Mouse (Mus musculus) hindbrain, embryonic 11.5 days (tissue): ENCODE measurements at regions not wholly inside any gene's neighbourhood (a gene's known extent, or its start where the extent isn't known, plus 50 kb on each side); places are given as distances from the start of the nearest gene placed in this dataset.

Experiments used
- ATAC-seq: fragments of 200-750 bp; cut with Nextera tagmentation; 2 replicates; pipeline ENCODE4 v1.8.0; 2017; ENCODE audit warnings: mild to moderate bottlenecking, moderate TSS enrichment, moderate library complexity; ENCODE audit not compliant: low FRiP score
- DNase-seq: peaks from one replicate; pipeline ENCODE4 v3.0.0-alpha.2; 2015; ENCODE audit warnings: low spot score
- H3K27ac ChIP-seq: fragments of 300-500 bp; sonication (generic); 2 replicates; pipeline ENCODE4 v1.5.1; 2014; ENCODE audit warnings: mild to moderate bottlenecking, low read depth, low read length
- H3K27me3 ChIP-seq: fragments of 300-500 bp; sonication (generic); 2 replicates; pipeline ENCODE4 v1.6.1; 2014; ENCODE audit warnings: mild to moderate bottlenecking, low read length, moderate library complexity, mixed read lengths; ENCODE audit not compliant: control insufficient read depth, insufficient read depth
- H3K36me3 ChIP-seq: fragments of 300-500 bp; sonication (generic); 2 replicates; pipeline ENCODE4 v1.6.1; 2014; ENCODE audit warnings: mild to moderate bottlenecking, low read length, moderate library complexity, mixed read lengths; ENCODE audit not compliant: control insufficient read depth, insufficient read depth
- H3K4me1 ChIP-seq: fragments of 300-500 bp; sonication (generic); replicated peaks from 2 replicates; pipeline ENCODE4 v1.6.1; 2014; ENCODE audit warnings: low read length, mixed read lengths; ENCODE audit not compliant: control insufficient read depth, insufficient read depth
- H3K4me2 ChIP-seq: fragments of 300-500 bp; sonication (generic); replicated peaks from 2 replicates; pipeline ENCODE4 v1.6.1; 2014; ENCODE audit warnings: mild to moderate bottlenecking, low read depth, low read length
- H3K4me3 ChIP-seq: fragments of 300-500 bp; sonication (generic); 2 replicates; pipeline ENCODE4 v1.5.1; 2014; ENCODE audit warnings: low read depth, low read length
- H3K9ac ChIP-seq: fragments of 300-500 bp; sonication (generic); 2 replicates; pipeline ENCODE4 v1.6.1; 2014; ENCODE audit warnings: low read depth, low read length
- H3K9me3 ChIP-seq: fragments of 300-500 bp; sonication (generic); 2 replicates; pipeline ENCODE4 v1.6.1; 2016; ENCODE audit warnings: low read length; ENCODE audit not compliant: control insufficient read depth
- WGBS: fragments of 180-500 bp; shearing (Covaris S2); extraction: QIAGEN DNeasy Blood & Tissue Kit; methylation state at CpG from one replicate; pipeline ENCODE4 v1.1.7; 2014; 5-methylcytosine and 5-hydroxymethylcytosine counted together

- Histone ChIP-seq H3K36me3 (no peaks in the 10 kb centered on the region), H3K4me1 (no peaks in the 10 kb centered on the region), H3K27ac (no peak overlapping the region), H3K27me3 (no peaks in the 10 kb centered on the region), H3K4me2 (no peak overlapping the region), H3K9me3 (no peaks in the 10 kb centered on the region), H3K4me3 (no peak overlapping the region), H3K9ac (no peak overlapping the region)
- ATAC-seq (no peak), DNase-seq (no peak)
- 93% methylated on average over 14 of the region's 14 CpGs for WGBS
Observed at GRCm38 (mm10) chr6:84392752-84393511, 200.8 kb downstream of the Cyp26b1 start.

GRCm38 (mm10) chr6:84391016-84391415, 202.7 kb downstream of the Cyp26b1 start:
- 96% methylated on average over 3 of the region's 3 CpGs for WGBS
- no peaks in the 10 kb centered on the region for H3K27me3 ChIP-seq
- no peak overlapping the region for H3K4me2 ChIP-seq
- H3K9ac ChIP-seq: no peak overlapping the region
- no peaks in the 10 kb centered on the region for H3K4me1 ChIP-seq
- ATAC-seq (no peak), DNase-seq (no peak)
- H3K36me3 ChIP-seq: no peaks in the 10 kb centered on the region
- no peak overlapping the region for H3K27ac ChIP-seq
- H3K9me3 ChIP-seq: no peaks in the 10 kb centered on the region
- no peak overlapping the region for H3K4me3 ChIP-seq

DNA sequence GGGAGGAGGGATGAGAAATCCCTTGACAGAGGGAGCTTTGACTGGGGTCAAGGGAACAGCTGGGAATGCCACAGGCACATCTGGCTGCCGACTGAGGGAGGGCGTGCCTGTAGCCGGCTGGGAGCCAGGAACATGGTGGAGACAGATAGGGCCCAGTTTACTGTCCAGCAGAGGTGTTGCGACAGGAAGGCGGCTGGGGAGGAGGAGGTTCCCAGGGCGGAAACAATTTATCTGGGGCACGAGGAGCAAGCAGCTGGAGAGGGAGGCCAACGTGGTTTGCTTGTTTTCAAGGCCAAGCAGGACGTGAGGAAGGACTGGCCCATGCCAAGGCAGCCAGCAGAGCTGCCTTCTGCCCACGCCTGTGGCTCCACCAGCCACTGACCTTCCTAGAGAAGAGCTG, 208.0 kb downstream of the Cyp26b1 start:
- Histone ChIP-seq H3K9me3 (no peaks in the 10 kb centered on the region), H3K36me3 (no peaks in the 10 kb centered on the region), H3K9ac (no peak overlapping the region), H3K4me1 (no peaks in the 10 kb centered on the region; the same call in 1 of the 2 replicates), H3K4me3 (no peak overlapping the region), H3K27ac (no peak overlapping the region), H3K27me3 (no peaks in the 10 kb centered on the region), H3K4me2 (no peak overlapping the region)
- DNase-seq (no peak), ATAC-seq (no peak)
- 54% methylated on average over 10 of the region's 10 CpGs for WGBS

DNA sequence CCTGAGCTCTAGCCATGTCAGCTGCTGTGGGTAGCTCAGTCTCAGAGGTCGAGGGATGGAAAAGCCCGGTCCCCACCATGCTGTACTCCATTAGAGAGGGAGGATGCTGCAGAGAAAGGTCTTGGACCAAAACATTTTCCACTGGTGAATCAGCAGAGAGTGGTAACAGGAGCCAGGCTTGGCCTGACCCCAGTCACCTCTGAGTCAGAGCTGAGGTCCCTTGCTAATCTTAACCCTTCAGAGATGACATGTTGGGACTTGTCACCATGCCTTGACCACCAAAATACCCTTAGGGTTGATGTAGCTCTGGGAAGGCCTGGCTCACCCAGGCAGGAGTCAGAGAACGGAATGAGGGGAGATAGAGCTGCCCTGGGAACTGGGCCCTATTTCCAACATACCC, 210.0 kb downstream of the Cyp26b1 start:
- H3K36me3 ChIP-seq: no peaks in the 10 kb centered on the region
- H3K9me3 ChIP-seq: no peaks in the 10 kb centered on the region
- no peak overlapping the region for H3K4me3 ChIP-seq
- DNase-seq: no peak
- H3K27ac ChIP-seq: no peak overlapping the region
- no peak overlapping the region for H3K9ac ChIP-seq
- ATAC-seq: no peak
- H3K4me1 ChIP-seq: no peaks in the 10 kb centered on the region; the same call in 1 of the 2 replicates
- WGBS: 86% methylated on average over 3 of the region's 3 CpGs
- H3K4me2 ChIP-seq: no peak overlapping the region
- no peaks in the 10 kb centered on the region for H3K27me3 ChIP-seq

DNA sequence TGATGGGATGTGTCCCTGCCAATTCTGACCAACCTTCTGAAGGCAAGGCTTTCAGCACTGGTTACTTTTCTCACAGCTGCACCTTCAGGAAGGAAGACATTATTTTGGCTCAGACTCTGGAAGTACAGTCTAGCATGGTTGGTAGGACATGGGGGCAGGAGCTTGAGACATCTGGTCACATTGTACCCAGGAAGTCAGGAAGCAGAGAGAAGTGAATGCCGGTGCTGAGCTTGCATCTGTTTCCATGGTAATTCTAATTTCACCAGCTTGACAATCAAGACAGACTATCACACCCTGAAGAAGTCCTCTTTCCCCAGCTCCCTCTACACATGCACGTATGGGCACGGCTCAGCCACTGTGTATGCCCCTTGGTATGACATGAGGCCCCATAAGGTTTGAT, 210.6 kb downstream of the Cyp26b1 start:
- ATAC-seq (no peak), DNase-seq (no peak)
- Histone ChIP-seq H3K4me3 (no peak overlapping the region), H3K27me3 (no peaks in the 10 kb centered on the region), H3K36me3 (no peaks in the 10 kb centered on the region), H3K9ac (no peak overlapping the region), H3K4me2 (no peak overlapping the region), H3K9me3 (no peaks in the 10 kb centered on the region), H3K27ac (no peak overlapping the region), H3K4me1 (no peaks in the 10 kb centered on the region; the same call in 1 of the 2 replicates)
- WGBS: 91% methylated on average over 3 of the region's 3 CpGs

- DNase-seq (no peak), ATAC-seq (no peak)
- H3K4me2 ChIP-seq: no peak overlapping the region
- H3K9ac ChIP-seq: no peak overlapping the region
- no peaks in the 10 kb centered on the region for H3K36me3 ChIP-seq
- no peaks in the 10 kb centered on the region; the same call in 1 of the 2 replicates for H3K4me1 ChIP-seq
- 82% methylated on average over 10 of the region's 10 CpGs for WGBS
- no peaks in the 10 kb centered on the region for H3K27me3 ChIP-seq
- no peak overlapping the region for H3K27ac ChIP-seq
- no peak overlapping the region for H3K4me3 ChIP-seq
- no peaks in the 10 kb centered on the region for H3K9me3 ChIP-seq
Observed at GRCm38 (mm10) chr6:84381571-84381970, 212.1 kb downstream of the Cyp26b1 start.

GRCm38 (mm10) chr6:84376666-84377065, 217.0 kb downstream of the Cyp26b1 start:
- no peaks in the 10 kb centered on the region for H3K4me1 ChIP-seq
- no peak for ATAC-seq
- H3K9me3 ChIP-seq: no peaks in the 10 kb centered on the region
- no peak overlapping the region for H3K9ac ChIP-seq
- H3K4me2 ChIP-seq: no peak overlapping the region
- no peak for DNase-seq
- H3K36me3 ChIP-seq: no peaks in the 10 kb centered on the region
- 86% methylated on average over 11 of the region's 11 CpGs for WGBS
- no peaks in the 10 kb centered on the region for H3K27me3 ChIP-seq
- no peak overlapping the region for H3K27ac ChIP-seq
- no peak overlapping the region for H3K4me3 ChIP-seq

- no peaks in the 10 kb centered on the region for H3K4me1 ChIP-seq
- ATAC-seq (no peak), DNase-seq (peak; percentile 75)
- H3K4me3 ChIP-seq: no peak overlapping the region
- no peak overlapping the region for H3K27ac ChIP-seq
- H3K4me2 ChIP-seq: no peak overlapping the region
- no peak overlapping the region for H3K9ac ChIP-seq
- H3K36me3 ChIP-seq: no peaks in the 10 kb centered on the region
- no peaks in the 10 kb centered on the region for H3K27me3 ChIP-seq
- H3K9me3 ChIP-seq: no peaks in the 10 kb centered on the region
- WGBS: 17% methylated on average over 8 of the region's 8 CpGs
Observed at GRCm38 (mm10) chr6:84375498-84375897, 218.2 kb downstream of the Cyp26b1 start.

DNA sequence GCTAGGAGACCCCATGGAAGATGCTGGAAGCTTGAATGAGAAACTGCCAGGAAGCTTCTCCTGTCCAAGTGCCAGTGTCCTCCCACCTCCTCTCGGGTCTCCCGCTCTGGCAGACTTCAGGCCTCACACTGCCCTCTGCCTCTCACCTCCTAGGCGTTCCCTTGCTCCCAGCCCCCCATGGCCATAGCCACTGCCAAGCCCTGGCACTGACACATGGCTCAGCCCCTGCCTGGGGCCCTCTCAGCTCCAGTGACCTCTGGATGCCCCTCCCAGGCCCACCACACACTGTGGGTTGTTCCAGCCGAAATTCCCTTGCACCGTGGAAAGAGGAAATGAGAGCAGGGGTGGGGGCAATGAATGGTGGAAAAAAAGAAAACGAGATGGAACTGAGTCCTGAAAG, 227.3 kb downstream of the Cyp26b1 start:
- Histone ChIP-seq H3K9ac (no peak overlapping the region), H3K4me1 (no peaks in the 10 kb centered on the region), H3K4me3 (no peak overlapping the region), H3K27ac (no peak overlapping the region), H3K27me3 (no peaks in the 10 kb centered on the region), H3K36me3 (no peaks in the 10 kb centered on the region), H3K9me3 (no peaks in the 10 kb centered on the region), H3K4me2 (no peak overlapping the region)
- ATAC-seq (no peak), DNase-seq (no peak)
- WGBS: 55% methylated on average over 6 of the region's 6 CpGs
